Mouse (Mus musculus) lung, postnatal 36 days (tissue): Measurements from ENCODE around the gene Tnrc6c.
"Not testable (repeated sequence)": the region's sequence is repeated elsewhere in the genome, so short reads cannot be mapped to it uniquely, and the experiment has no call there.

Experiments
- DNase-seq: peaks from one replicate; pipeline ENCODE4 v3.0.0; 2022; ENCODE audit warnings: mixed read lengths

Gene Tnrc6c

DNA sequence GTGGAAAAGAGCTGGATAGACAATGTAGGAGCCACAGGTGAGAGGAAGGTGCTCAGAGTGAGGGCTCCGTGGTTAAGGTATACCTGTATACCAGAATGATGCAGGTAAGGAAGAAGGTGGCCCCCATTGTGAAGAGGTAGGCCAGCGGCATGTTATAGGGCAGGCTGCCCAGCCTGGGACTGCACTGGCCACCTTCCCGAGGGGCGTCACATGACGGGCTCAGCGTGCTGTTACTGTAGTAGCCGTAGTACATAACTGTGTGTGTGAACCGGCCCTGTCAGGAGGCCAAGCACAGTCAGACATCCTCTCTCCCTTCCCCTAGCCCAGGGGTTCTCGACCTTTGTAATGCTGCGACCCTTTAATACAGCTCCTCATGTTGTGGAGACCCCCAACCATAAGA is 120.8 kb downstream of the Tnrc6c start:
- no peak for DNase-seq

DNA sequence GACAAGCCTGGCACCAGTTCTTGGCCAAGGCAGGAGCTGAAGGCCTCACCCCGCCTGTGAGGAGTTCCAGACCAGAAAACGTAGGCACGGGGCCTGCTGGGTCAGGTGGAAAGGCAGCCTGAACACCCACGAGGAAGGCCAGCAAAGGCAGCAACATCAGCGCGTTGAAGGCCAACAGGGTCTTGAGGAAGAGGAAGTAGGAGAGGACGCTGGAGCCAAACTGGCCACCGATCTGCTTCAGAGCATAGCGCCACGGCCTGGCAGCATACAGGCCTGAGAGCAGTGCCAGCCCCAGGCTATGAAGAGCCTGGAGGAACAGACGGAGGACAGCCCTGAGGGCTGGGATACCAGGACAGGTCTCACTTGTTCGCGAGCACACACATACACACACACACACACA is 121.5 kb downstream of the Tnrc6c start:
- peak; percentile 30 for DNase-seq

DNA sequence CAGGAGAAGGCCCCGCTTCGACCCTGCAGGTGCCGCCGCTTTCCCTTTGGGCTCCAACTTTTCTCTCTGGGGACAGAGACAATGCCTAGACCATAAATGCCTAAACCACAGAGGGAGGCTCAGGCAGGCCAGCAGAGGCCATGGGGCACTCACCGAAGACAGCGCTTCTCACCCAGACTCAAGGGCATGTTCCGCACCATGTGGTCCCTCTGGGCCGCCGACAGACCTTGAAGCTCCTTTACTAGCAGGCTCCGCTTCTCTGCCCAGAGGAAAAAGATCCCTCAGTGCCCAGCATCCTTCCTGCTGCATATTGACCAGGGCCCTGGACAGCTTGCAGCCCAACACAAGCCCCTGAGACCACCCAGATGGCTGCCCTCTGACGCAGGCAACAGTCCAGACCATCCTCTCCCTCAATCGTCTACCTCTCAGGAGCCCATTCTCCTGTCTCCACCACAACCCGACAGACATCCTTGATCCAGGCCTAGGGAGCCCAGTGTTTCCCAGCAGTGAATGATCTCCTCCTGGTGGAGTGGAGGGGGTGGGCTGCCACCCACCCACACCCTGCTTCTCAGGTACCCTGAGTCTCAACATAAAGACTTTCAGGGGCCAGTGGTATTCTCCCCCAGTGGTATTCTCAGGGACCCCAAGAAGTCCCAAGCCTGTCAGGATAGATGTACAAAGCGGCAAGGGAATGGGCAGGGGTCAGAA is 122.2 kb downstream of the Tnrc6c start:
- DNase-seq, result no peak

DNA sequence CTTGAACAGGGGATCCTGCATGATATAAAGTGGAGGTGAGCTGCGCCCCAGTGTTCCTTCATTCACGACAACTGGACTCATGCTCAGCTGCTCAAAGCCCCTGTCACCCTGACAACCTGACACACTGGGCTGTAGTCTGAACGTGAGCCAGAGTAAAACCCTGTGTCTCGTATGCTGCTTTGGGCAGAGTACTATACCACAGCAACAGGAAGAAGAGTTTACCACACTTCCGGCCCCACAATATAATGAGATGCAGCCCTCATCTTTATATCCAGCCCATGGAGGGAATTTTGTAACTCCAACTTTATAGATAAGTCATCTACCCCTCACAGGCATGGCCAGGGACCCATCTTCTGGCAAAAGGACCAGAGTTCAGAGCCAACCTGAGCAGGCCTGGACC is 123.0 kb downstream of the Tnrc6c start:
- no peak for DNase-seq

GRCm38 (mm10) chr11:117778031-117778430 is 123.9 kb downstream of the Tnrc6c start:
- DNase-seq, result no peak

DNA sequence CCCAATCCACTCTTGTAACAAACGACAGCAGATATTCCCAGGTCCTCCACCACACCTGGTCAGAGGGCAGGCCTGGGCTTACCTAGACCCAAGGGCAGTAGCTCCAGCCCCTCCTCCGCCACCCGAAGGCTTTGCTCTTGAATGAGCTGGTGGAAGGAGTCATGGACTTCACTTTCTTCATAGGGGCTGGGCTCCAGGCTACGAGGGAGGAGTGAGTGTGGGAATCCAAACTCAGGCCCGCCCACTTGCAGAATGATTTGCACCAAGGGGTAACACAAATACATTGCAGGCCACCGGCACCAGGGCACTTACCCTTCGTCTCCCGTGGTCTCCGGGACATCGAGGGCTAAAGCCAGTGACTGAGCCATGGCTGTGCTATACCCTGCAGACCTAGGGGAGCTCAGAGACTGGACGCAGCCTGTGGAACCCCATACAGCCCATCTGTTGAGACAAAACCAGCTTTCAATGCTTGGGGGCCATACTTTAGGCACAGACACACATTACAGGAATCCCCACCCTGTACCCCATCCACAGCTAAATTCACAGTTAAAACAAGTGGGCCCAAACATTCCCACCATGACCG is 124.9 kb downstream of the Tnrc6c start:
- peak; percentile 61 for DNase-seq

DNA sequence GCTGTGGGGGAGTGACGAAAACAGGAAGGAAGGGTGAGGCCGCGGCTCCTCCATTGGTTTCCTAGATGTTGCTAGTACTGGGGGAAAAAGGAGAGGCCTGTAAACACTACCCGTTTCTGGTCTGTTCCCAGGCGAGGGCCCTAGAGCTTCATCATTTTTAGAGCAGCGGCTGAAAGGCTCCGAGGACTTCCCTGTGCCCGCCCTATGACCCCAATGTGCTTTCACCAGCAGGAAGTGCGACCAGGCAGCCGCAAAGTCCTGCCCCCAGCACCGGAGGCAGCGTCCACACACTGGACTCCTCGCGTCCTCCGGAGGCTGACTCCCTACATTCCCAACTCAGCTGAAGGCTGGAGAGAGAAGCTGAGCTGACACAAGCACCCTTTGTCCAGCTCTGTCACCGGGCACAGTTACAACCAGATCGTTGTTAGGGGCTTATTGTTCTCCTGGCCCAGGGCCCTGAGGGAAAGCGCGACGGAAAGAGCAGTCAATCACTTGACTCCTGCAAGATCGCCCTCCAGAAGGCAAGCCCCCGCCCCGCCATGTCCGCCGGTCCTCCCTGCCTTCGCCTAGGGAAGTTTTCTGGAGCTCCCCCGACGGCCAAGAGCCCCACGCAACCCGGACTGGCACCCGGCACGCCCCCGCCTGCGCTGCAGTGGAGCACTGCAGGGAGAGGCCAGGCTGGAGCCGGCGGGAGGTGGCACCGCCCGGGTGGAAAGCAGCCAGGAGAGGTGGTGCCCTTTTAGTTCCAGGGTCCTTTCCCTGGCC is 125.5 kb downstream of the Tnrc6c start:
- peak; percentile 91 for DNase-seq

GRCm38 (mm10) chr11:117780199-117780515 is 126.1 kb downstream of the Tnrc6c start:
- no peak for DNase-seq

DNA sequence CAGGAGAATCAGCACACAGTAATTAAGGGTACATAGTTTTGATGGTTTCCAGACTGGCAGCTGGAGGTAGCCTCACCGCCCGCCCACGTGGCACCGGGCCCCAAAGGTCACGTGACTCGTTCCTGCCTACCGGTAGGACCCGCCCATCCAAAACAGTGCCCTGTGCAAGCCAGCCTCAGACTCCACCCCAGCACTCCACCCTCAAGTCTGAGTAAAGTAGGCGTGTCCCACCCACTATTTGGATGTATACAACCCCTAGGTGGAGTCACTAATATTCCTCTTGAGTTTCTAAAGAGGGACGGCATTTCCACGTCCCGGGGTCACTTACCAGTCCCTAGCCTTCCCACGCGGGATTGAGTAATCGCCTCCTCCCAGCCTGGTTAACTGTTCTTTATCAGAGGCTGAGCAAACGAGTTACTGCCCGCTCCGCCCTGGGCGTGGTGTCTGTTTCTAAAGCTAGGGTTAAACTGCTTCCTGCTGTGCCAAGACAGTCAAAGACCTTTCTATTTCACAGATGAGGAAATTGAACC is 126.6 kb downstream of the Tnrc6c start:
- DNase-seq, result peak; percentile 98

- DNase-seq, result peak; percentile 90
These were observed 127.2 kb downstream of the Tnrc6c start for GRCm38 (mm10) chr11:117781199-117781821.

- DNase-seq, result peak; percentile 71
These were observed 128.1 kb downstream of the Tnrc6c start, which contains the start of the genes Tmc8 and Tmc6 for GRCm38 (mm10) chr11:117781993-117782704. Tmc8 (plus strand) TSS chr11:117782076. Tmc6 (minus strand) TSS chr11:117782198.

DNA sequence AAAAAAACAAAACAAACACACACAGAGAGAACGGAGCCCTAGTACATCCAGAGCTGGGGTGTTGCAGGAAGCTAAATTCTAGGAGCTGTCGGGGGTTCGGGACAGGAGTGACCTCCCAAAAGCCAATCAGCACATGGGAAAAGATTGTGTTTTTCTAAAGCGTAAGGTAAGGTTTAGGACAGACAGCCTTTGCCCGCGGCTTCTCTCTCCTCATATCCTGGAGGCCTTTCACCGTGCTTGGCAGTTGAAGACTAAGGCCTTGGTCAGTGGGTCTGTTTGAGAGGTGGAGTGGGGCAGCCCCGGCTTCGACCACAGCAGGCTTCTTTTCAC is 128.6 kb downstream of the Tnrc6c start:
- DNase-seq, result no peak

DNA sequence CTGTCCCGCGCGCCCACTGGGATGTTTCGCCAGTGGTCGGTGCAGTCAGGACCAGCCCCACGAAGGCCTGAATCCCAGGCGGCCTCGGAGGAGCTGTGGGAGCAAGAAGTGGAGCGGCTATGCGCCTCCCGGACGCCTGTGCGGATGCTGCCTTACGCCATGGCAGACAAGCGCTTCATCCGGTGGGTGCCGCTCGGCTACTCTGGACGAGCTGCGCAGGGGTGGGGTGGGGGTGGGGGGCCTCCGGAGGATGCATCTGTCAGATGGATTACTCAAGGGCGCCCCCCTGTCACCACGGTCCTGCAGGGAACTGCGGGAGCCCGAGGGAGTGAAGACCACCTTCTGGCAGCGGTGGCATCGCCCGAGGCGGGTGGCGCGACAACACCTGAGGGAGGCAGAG is 129.0 kb downstream of the Tnrc6c start:
- DNase-seq, result peak; percentile 79

- peak; percentile 48 for DNase-seq
These were observed 129.7 kb downstream of the Tnrc6c start for GRCm38 (mm10) chr11:117783683-117784309.

DNA sequence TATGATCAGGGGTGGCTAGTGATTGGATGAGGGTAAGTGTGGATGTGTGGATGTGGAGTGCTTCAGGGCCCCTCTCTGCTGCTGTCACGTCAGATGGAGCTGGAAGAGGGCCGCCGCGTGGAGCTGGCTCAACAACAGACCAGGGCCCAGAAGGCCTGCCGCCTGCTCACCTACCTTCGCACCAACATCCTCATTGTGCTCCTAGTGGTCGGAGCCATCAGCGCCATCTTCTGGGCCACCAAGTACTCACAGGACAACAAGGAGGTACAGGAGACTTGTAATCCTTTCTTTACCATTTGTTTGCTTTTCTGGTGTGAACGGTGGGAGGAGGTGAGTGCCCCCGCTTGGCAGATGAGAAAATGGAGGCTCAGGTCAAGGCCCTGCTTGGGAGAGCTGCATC is 132.2 kb downstream of the Tnrc6c start:
- DNase-seq, result peak; percentile 86

DNA sequence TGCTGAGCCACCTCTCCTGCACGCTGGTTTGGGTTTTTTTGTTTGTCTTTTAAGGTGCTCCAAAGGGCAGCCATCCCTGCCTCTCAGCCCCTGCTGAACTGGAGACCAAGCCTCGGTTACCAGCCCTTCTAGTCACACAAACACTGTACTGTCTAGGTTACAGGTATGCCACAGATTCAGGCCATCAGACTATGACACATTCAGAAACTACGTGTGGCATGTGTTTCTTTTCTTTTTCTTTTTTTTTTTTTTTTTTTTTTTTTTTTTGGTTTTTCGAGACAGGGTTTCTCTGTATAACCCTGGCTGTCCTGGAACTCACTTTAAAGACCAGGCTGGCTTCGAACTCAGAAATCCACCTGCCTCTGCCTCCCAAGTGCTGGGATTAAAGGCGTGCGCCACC is 134.4 kb downstream of the Tnrc6c start:
- DNase-seq, result not testable (repeated sequence)

- DNase-seq, result peak; percentile 87
These were observed 136.2 kb downstream of the Tnrc6c start for GRCm38 (mm10) chr11:117790286-117790685.

DNA sequence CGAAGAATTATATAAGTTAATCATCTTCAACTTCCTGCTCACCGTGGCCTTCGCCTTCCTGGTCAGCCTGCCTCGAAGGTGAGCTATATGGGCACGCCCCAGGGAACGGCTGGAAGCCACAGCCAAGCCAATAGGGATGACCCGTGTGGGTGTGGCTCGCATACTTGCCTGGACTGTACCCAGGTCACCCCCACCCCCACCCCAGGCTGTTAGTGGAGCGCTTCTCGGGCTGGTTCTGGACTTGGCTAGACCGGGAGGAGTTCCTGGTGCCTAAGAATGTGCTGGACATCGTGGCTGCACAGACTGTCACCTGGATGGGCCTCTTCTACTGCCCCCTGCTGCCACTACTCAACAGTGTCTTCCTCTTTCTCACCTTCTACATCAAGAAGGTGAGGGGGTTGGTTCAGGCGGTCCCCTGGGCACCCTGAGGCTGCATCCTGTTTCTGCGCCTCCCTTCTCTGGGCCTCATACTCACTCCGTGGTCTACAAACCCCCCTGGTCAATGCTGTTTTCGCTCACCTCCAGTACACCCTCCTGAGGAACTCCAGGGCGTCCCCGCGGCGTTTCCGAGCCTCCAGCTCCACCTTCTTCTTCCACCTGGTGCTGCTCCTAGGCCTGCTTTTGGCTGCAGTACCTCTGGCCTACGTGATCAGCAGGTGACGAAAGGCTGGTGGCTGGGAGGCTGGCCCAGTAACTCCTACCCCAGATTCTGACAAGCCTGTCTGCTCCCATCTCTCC is 136.8 kb downstream of the Tnrc6c start:
- DNase-seq, result peak; percentile 67

GRCm38 (mm10) chr11:117791441-117791761 is 137.3 kb downstream of the Tnrc6c start:
- DNase-seq, result no peak

DNA sequence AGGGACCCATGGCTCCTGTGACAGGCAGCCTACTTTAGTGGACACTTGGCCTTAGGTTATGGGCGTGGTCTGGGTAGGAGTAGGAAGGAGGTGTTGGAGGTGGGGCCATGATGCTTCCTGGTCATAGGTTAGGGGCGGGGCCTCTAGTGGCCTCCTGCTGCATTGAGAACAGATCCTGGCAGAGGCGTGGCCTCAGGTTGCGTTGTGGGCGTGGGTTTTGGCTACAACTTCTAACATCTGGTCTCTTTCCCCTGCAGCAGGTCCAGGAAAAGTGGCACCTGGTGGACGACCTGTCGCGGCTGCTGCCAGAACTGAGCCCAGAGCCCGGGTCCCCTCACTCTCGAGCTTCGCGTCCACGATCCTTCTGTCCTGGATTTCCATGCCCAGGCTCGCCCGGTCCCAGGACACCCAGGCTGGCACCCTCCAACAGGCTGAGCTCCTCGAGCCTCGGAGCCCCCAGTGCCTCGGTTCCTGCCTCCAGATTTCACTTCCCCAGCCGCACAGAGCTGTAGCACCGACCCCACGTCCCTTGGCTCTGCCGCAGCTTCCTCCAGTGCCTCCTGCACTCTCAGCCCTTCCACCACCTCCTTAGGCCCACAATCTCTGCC is 138.3 kb downstream of the Tnrc6c start:
- DNase-seq, result peak; percentile 96

GRCm38 (mm10) chr11:117794035-117794551 is 140.0 kb downstream of the Tnrc6c start:
- no peak for DNase-seq
